Mouse (Mus musculus) retina, postnatal 1 day (tissue): ENCODE results near the gene Oaf.

Experiments
- DNase-seq: peaks from one replicate; pipeline ENCODE4 v3.0.0-alpha.2; 2012

The Oaf gene

GRCm38 (mm10) chr9:43221643-43222428, 17.9 kb downstream of the Oaf start:
- peak; percentile 88 for DNase-seq

GRCm38 (mm10) chr9:43210771-43211450, 28.8 kb downstream of the Oaf start:
- peak; percentile 81 for DNase-seq

- DNase-seq = peak; percentile 25
Measured at GRCm38 (mm10) chr9:43210190-43210682, 29.5 kb downstream of the Oaf start, which contains the start of gene Pou2f3. TSS of gene Pou2f3 (minus strand) at chr9:43210369.

GRCm38 (mm10) chr9:43206022-43206390, 33.7 kb downstream of the Oaf start:
- DNase-seq = no peak

- peak; percentile 39 for DNase-seq
Measured at GRCm38 (mm10) chr9:43205343-43206021, 34.2 kb downstream of the Oaf start.

- DNase-seq = no peak
Measured at GRCm38 (mm10) chr9:43200212-43200611, 39.5 kb downstream of the Oaf start.

- no peak for DNase-seq
Measured at GRCm38 (mm10) chr9:43194001-43194400, 45.7 kb downstream of the Oaf start.

GRCm38 (mm10) chr9:43191561-43191960, 48.1 kb downstream of the Oaf start:
- no peak for DNase-seq

GRCm38 (mm10) chr9:43189021-43189356, 50.7 kb downstream of the Oaf start:
- no peak for DNase-seq

GRCm38 (mm10) chr9:43188309-43189020, 51.2 kb downstream of the Oaf start:
- no peak for DNase-seq

- DNase-seq = peak; percentile 67
Measured at GRCm38 (mm10) chr9:43179614-43180013, 60.1 kb downstream of the Oaf start.

GRCm38 (mm10) chr9:43178172-43178571, 61.5 kb downstream of the Oaf start:
- DNase-seq = no peak
